Mouse (Mus musculus) hindbrain, embryonic 11.5 days (tissue): Measurements from ENCODE around the gene Efhd1. TPM values are rescaled to one million over a fixed set of nuclear protein-coding genes. Genes with fewer than 3 reads are reported as not detected.

Source experiments
- ATAC-seq: fragments of 200-750 bp; cut with Nextera tagmentation; 2 replicates; pipeline ENCODE4 v1.8.0; 2017; ENCODE audit warnings: mild to moderate bottlenecking, moderate TSS enrichment, moderate library complexity; ENCODE audit not compliant: low FRiP score
- DNase-seq: peaks from one replicate; pipeline ENCODE4 v3.0.0-alpha.2; 2015; ENCODE audit warnings: low spot score
- H3K27ac ChIP-seq: fragments of 300-500 bp; sonication (generic); 2 replicates; pipeline ENCODE4 v1.5.1; 2014; ENCODE audit warnings: mild to moderate bottlenecking, low read depth, low read length
- H3K27me3 ChIP-seq: fragments of 300-500 bp; sonication (generic); 2 replicates; pipeline ENCODE4 v1.6.1; 2014; ENCODE audit warnings: mild to moderate bottlenecking, low read length, moderate library complexity, mixed read lengths; ENCODE audit not compliant: control insufficient read depth, insufficient read depth
- H3K36me3 ChIP-seq: fragments of 300-500 bp; sonication (generic); 2 replicates; pipeline ENCODE4 v1.6.1; 2014; ENCODE audit warnings: mild to moderate bottlenecking, low read length, moderate library complexity, mixed read lengths; ENCODE audit not compliant: control insufficient read depth, insufficient read depth
- H3K4me1 ChIP-seq: fragments of 300-500 bp; sonication (generic); replicated peaks from 2 replicates; pipeline ENCODE4 v1.6.1; 2014; ENCODE audit warnings: low read length, mixed read lengths; ENCODE audit not compliant: control insufficient read depth, insufficient read depth
- H3K4me2 ChIP-seq: fragments of 300-500 bp; sonication (generic); replicated peaks from 2 replicates; pipeline ENCODE4 v1.6.1; 2014; ENCODE audit warnings: mild to moderate bottlenecking, low read depth, low read length
- H3K4me3 ChIP-seq: fragments of 300-500 bp; sonication (generic); 2 replicates; pipeline ENCODE4 v1.5.1; 2014; ENCODE audit warnings: low read depth, low read length
- H3K9ac ChIP-seq: fragments of 300-500 bp; sonication (generic); 2 replicates; pipeline ENCODE4 v1.6.1; 2014; ENCODE audit warnings: low read depth, low read length
- H3K9me3 ChIP-seq: fragments of 300-500 bp; sonication (generic); 2 replicates; pipeline ENCODE4 v1.6.1; 2016; ENCODE audit warnings: low read length; ENCODE audit not compliant: control insufficient read depth
- WGBS: fragments of 180-500 bp; shearing (Covaris S2); extraction: QIAGEN DNeasy Blood & Tissue Kit; methylation state at CpG from one replicate; pipeline ENCODE4 v1.1.7; 2014; 5-methylcytosine and 5-hydroxymethylcytosine counted together
- polyA plus RNA-seq: library from polyadenylated mRNA; unstranded; fragments of >200 nt; fragmentation: Nextera tagmentation; extraction: Ambion mirVana; gene quantifications from 2 replicates; pipeline ENCODE4 v1.2.1, GENCODE M21; 2014

Gene Efhd1
- polyA plus RNA-seq, 1 experiment from 2014 or later: 0.14 TPM

DNA sequence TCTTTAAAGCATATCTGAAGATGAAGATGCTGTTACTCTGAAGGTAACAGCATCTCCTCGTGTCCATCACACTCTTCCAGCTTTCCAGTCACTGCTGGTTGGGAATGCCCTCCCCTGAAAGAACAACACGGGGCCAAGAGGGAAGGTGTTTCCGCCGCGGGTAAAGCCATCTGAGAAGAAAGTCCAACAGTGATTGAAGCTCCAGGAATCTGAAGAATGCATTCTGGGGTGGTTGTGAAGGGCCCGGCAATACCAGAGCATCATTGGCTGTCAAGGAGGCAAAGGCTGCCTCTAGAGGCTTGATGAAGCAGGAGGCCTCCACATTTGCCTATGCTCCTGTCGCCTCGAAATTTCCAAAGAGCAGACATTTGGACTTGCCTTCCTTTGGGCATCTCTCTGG, 25.1 kb upstream of the Efhd1 start:
- Histone ChIP-seq H3K4me2 (no peak overlapping the region), H3K9me3 (no peaks in the 10 kb centered on the region), H3K9ac (no peak overlapping the region), H3K27me3 (no peaks in the 10 kb centered on the region), H3K36me3 (peaks cover 8% of the 10 kb centered on the region; the same call in 1 of the 2 replicates), H3K27ac (no peak overlapping the region), H3K4me1 (no peaks in the 10 kb centered on the region), H3K4me3 (no peak overlapping the region)
- ATAC-seq: no peak
- DNase-seq: no peak
- 79% methylated on average over 8 of the region's 8 CpGs for WGBS

DNA sequence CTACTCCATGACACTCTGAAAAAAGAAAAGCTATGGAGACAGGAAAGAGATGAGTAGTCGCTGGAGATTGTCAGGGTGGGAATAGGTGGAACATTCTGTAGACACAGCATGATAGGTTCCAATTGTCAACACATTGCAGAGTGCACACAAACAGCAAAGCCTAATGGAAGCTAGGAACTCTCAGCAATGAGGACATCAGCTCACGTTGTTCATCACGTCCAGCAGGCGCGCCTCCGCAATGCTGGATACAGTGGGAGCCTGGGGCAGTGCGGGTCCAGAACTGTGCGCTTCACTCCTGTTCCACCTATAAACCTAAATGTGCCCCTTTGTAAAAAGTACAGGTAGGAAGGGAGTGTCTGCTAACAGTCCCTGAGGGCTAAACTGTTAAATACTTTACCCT, 21.1 kb upstream of the Efhd1 start:
- WGBS: 92% methylated on average over 8 of the region's 8 CpGs
- H3K36me3 ChIP-seq: peaks cover 8% of the 10 kb centered on the region; the same call in 1 of the 2 replicates
- no peak overlapping the region for H3K9ac ChIP-seq
- no peak overlapping the region for H3K4me3 ChIP-seq
- no peak for DNase-seq
- no peaks in the 10 kb centered on the region for H3K27me3 ChIP-seq
- no peak overlapping the region for H3K4me2 ChIP-seq
- no peak for ATAC-seq
- H3K27ac ChIP-seq: no peak overlapping the region
- H3K9me3 ChIP-seq: no peaks in the 10 kb centered on the region
- no peaks in the 10 kb centered on the region for H3K4me1 ChIP-seq

- H3K4me1 ChIP-seq: no peaks in the 10 kb centered on the region
- no peaks in the 10 kb centered on the region for H3K27me3 ChIP-seq
- H3K9me3 ChIP-seq: no peaks in the 10 kb centered on the region
- no peak overlapping the region for H3K4me2 ChIP-seq
- ATAC-seq (no peak), DNase-seq (no peak)
- H3K9ac ChIP-seq: no peak overlapping the region
- WGBS: 31% methylated on average over 1 of the region's 1 CpGs
- H3K36me3 ChIP-seq: no peaks in the 10 kb centered on the region
- H3K4me3 ChIP-seq: no peak overlapping the region
- no peak overlapping the region for H3K27ac ChIP-seq
These were observed 18.7 kb upstream of the Efhd1 start for GRCm38 (mm10) chr1:87245430-87245829.

GRCm38 (mm10) chr1:87245929-87246815, 18.0 kb upstream of the Efhd1 start:
- WGBS: 27% methylated on average over 22 of the region's 22 CpGs
- no peak overlapping the region for H3K4me3 ChIP-seq
- H3K27me3 ChIP-seq: no peaks in the 10 kb centered on the region
- no peak overlapping the region for H3K4me2 ChIP-seq
- no peaks in the 10 kb centered on the region for H3K4me1 ChIP-seq
- H3K36me3 ChIP-seq: no peaks in the 10 kb centered on the region
- peak; percentile 91 for DNase-seq
- no peaks in the 10 kb centered on the region for H3K9me3 ChIP-seq
- H3K27ac ChIP-seq: no peak overlapping the region
- H3K9ac ChIP-seq: no peak overlapping the region
- ATAC-seq: peak; percentile 82

DNA sequence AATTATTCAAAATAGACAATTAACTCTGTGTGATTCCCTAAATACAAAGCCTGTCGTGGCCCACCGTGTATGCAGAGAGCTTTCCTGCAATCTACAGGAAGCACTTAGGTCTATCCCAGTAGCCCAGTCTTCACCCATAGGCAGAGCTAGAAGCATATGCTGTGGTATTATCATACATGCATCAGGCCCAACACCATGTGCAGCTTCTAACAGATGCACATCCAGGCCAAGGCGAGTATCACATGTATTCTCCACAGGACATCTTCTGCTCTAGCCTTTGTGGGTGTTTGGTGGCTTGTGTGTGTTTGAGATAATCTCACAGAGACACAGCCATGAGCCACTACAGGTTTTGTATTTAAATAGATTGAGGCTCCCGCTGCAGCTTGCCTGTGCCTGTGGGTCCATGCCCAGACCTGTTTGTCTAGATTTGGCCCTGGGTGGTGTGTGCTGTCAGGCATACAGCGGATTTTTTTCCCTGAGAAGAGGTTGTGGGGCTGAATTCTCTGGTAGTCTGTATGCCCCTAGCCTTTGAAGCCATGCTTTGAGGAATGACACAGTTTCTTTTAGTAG, 12.0 kb upstream of the Efhd1 start:
- no peak overlapping the region for H3K4me3 ChIP-seq
- H3K4me1 ChIP-seq: no peaks in the 10 kb centered on the region
- H3K27me3 ChIP-seq: no peaks in the 10 kb centered on the region
- H3K9me3 ChIP-seq: no peaks in the 10 kb centered on the region
- H3K9ac ChIP-seq: no peak overlapping the region
- ATAC-seq (no peak), DNase-seq (no peak)
- 58% methylated on average over 5 of the region's 5 CpGs for WGBS
- no peak overlapping the region for H3K27ac ChIP-seq
- no peak overlapping the region for H3K4me2 ChIP-seq
- no peaks in the 10 kb centered on the region for H3K36me3 ChIP-seq

DNA sequence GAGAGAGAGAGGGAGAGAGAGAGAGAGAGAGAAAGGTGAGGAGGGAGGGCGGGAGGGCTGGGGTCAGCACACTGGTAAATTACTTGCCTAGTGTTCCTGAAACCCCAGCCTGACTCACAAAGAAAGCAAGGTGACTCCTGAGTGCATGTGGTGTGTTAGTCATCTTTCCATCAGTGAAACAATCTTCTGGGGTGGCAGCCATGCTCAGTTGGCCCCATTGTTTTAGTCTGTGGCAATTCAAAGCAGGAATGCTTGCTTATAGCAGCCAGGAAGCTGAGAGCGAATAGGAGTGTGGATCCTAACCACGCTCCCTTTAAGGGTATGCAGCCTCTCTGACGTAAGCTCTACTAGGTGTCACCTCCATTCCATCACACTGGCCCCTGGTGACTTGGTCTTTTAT, 9.0 kb upstream of the Efhd1 start:
- H3K9ac ChIP-seq: no peak overlapping the region
- no peaks in the 10 kb centered on the region for H3K27me3 ChIP-seq
- no peaks in the 10 kb centered on the region for H3K9me3 ChIP-seq
- no peak overlapping the region for H3K4me2 ChIP-seq
- DNase-seq (no peak), ATAC-seq (no peak)
- H3K36me3 ChIP-seq: no peaks in the 10 kb centered on the region
- H3K27ac ChIP-seq: no peak overlapping the region
- H3K4me1 ChIP-seq: no peaks in the 10 kb centered on the region
- WGBS: 75% methylated on average over 4 of the region's 4 CpGs
- H3K4me3 ChIP-seq: no peak overlapping the region

GRCm38 (mm10) chr1:87257691-87258090, 6.5 kb upstream of the Efhd1 start:
- Histone ChIP-seq H3K9me3 (no peaks in the 10 kb centered on the region), H3K9ac (no peak overlapping the region), H3K36me3 (no peaks in the 10 kb centered on the region), H3K4me3 (no peak overlapping the region), H3K27ac (no peak overlapping the region), H3K4me2 (no peak overlapping the region), H3K4me1 (no peaks in the 10 kb centered on the region), H3K27me3 (peaks cover 9% of the 10 kb centered on the region)
- 22% methylated on average over 11 of the region's 11 CpGs for WGBS
- no peak for DNase-seq
- ATAC-seq: no peak

DNA sequence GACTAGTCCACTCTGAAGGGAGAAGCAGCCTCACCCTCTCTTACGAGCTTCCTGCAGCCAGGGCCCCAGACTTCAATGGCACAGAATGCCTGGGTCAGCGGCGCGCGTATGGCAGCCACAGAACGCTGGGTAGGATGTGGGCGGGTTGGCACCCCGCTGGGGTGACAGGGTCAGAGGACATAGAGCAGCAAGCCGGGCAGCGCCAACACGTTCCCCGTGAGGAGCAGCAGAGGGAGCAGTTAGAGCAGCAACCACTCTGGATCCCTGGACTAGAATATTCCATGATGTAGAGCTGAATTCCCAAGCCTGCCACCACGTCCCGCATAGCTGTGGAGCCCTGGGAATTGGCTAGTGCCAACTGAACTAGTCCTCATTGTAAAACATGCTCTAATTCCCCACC, 5.7 kb upstream of the Efhd1 start:
- H3K27me3 ChIP-seq: peaks cover 16% of the 10 kb centered on the region
- H3K9me3 ChIP-seq: no peaks in the 10 kb centered on the region
- H3K4me2 ChIP-seq: no peak overlapping the region
- H3K36me3 ChIP-seq: no peaks in the 10 kb centered on the region
- H3K9ac ChIP-seq: no peak overlapping the region
- H3K4me1 ChIP-seq: no peaks in the 10 kb centered on the region
- no peak overlapping the region for H3K4me3 ChIP-seq
- WGBS: 8% methylated on average over 14 of the region's 14 CpGs
- DNase-seq (no peak), ATAC-seq (no peak)
- no peak overlapping the region for H3K27ac ChIP-seq

- Histone ChIP-seq H3K4me2 (no peak overlapping the region), H3K27ac (no peak overlapping the region), H3K27me3 (peaks cover 23% of the 10 kb centered on the region), H3K4me1 (peaks cover 2% of the 10 kb centered on the region; the same call in 1 of the 2 replicates), H3K36me3 (no peaks in the 10 kb centered on the region), H3K9me3 (no peaks in the 10 kb centered on the region), H3K9ac (no peak overlapping the region), H3K4me3 (no peak overlapping the region)
- no peak for DNase-seq
- ATAC-seq: no peak
- WGBS: 86% methylated on average over 2 of the region's 2 CpGs
These were observed 4.8 kb upstream of the Efhd1 start for GRCm38 (mm10) chr1:87259316-87259715.
